Mouse (Mus musculus) lung, embryonic 14.5 days (tissue): Measurements from ENCODE around the gene Sap30. TPM values are rescaled to one million over a fixed set of nuclear protein-coding genes. Genes with fewer than 3 reads are reported as not detected.
A peak's percentile ranks its signal among the peaks of the same experiment; 100 is the strongest.

Source experiments
- ATAC-seq: fragments of 200-750 bp; cut with Nextera tagmentation; 2 replicates; pipeline ENCODE4 v1.8.0; 2017; ENCODE audit warnings: mild to moderate bottlenecking, moderate TSS enrichment, moderate library complexity; ENCODE audit not compliant: insufficient read depth
- DNase-seq: peaks from one replicate; pipeline ENCODE4 v3.0.0-alpha.2; 2015
- H3K27ac ChIP-seq: fragments of 300-500 bp; sonication (generic); 2 replicates; pipeline ENCODE4 v1.5.1; 2014; ENCODE audit warnings: low read depth, mild to moderate bottlenecking, moderate library complexity
- H3K27me3 ChIP-seq: fragments of 300-500 bp; sonication (generic); 2 replicates; pipeline ENCODE4 v1.6.1; 2014; ENCODE audit warnings: low read length, control low read depth; ENCODE audit not compliant: insufficient read depth
- H3K36me3 ChIP-seq: fragments of 300-500 bp; sonication (generic); 2 replicates; pipeline ENCODE4 v1.6.1; 2014; ENCODE audit warnings: control low read depth; ENCODE audit not compliant: insufficient read depth
- H3K4me1 ChIP-seq: fragments of 300-500 bp; sonication (generic); 2 replicates; pipeline ENCODE4 v1.6.1; 2014; ENCODE audit warnings: antibody characterized with exemption, control low read depth; ENCODE audit not compliant: insufficient read depth
- H3K4me2 ChIP-seq: fragments of 300-500 bp; sonication (generic); 2 replicates; pipeline ENCODE4 v1.6.1; 2014; ENCODE audit warnings: mild to moderate bottlenecking
- H3K4me3 ChIP-seq: fragments of 300-500 bp; sonication (generic); 2 replicates; pipeline ENCODE4 v1.5.1; 2014; ENCODE audit warnings: low read depth, low read length
- H3K9ac ChIP-seq: fragments of 300-500 bp; sonication (generic); 2 replicates; pipeline ENCODE4 v1.6.1; 2014
- H3K9me3 ChIP-seq: fragments of 300-500 bp; sonication (generic); 2 replicates; pipeline ENCODE4 v1.6.1; 2016; ENCODE audit warnings: low read depth, low read length, control low read depth
- CTCF ChIP-seq: IDR thresholded peaks from 2 replicates; pipeline ENCODE4 v1.5.1; 2016; ENCODE audit warnings: antibody characterized with exemption, low read depth
- WGBS: fragments of 180-500 bp; shearing (Covaris S2); extraction: QIAGEN DNeasy Blood & Tissue Kit; methylation state at CpG from one replicate; pipeline ENCODE4 v1.1.7; 2014; 5-methylcytosine and 5-hydroxymethylcytosine counted together
- polyA plus RNA-seq: library from polyadenylated mRNA; unstranded; fragments of >200 nt; fragmentation: Nextera tagmentation; extraction: Ambion mirVana; gene quantifications from 2 replicates; pipeline ENCODE4 v1.2.1, GENCODE M21; 2014

Sap30 gene
- polyA plus RNA-seq, 1 experiment from 2014 or later: 47.4 TPM

DNA sequence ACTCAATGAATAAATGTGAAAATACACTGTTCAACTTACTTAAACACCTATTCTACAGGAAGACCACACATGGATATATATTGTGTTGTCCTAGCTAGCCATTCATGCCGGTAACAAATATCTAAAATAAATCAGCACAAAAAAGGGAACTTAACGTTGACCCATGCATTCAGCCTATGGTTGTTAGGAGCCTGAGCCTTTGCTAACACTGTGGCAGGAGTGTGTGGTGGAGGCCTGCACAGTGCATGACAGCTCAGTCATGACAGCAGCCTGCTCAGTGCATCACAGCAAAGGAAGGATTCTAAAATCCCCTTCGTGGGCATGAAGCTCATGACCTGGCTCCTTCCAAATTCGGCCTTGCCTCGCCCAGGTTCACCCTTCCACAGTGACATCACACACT, 46.1 kb downstream of the Sap30 start:
- no peak overlapping the region for H3K9ac ChIP-seq
- no peak overlapping the region for H3K27ac ChIP-seq
- no peak for TF ChIP-seq CTCF
- H3K4me3 ChIP-seq: no peak overlapping the region
- H3K9me3 ChIP-seq: no peaks in the 10 kb centered on the region
- ATAC-seq (no peak), DNase-seq (no peak)
- no peaks in the 10 kb centered on the region for H3K27me3 ChIP-seq
- no peak overlapping the region for H3K4me2 ChIP-seq
- 0 out of 2 replicates have a peak, but pooled peaks cover 3% of the 10 kb centered on the region for H3K4me1 ChIP-seq
- 73% methylated on average over 5 of the region's 5 CpGs for WGBS
- H3K36me3 ChIP-seq: no peaks in the 10 kb centered on the region

DNA sequence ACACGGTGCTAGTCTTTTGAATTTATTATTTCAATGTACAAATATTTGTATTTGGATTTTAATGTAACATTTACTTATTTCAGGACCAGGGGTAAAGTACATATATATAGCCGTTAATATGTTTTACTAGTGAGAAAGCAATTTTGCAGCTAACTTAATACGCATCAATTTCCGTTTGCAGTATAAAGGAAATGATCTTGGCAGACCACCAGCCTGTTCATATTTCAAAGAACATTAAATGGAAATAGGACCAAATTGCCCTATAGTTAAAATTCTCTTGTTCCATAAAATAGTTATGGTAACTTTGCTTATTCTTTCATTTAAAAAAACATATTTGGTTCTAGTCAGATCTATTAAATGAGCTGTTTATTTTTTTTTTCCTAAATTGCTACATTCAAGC, 46.5 kb downstream of the Sap30 start:
- no peak overlapping the region for H3K4me2 ChIP-seq
- no peaks in the 10 kb centered on the region for H3K36me3 ChIP-seq
- H3K27ac ChIP-seq: no peak overlapping the region
- no peaks in the 10 kb centered on the region for H3K9me3 ChIP-seq
- no peak overlapping the region for H3K9ac ChIP-seq
- DNase-seq (peak; percentile 60), ATAC-seq (no peak)
- 0 out of 2 replicates have a peak, but pooled peaks cover 3% of the 10 kb centered on the region for H3K4me1 ChIP-seq
- no peak overlapping the region for H3K4me3 ChIP-seq
- no peaks in the 10 kb centered on the region for H3K27me3 ChIP-seq
- 45% methylated on average over 4 of the region's 4 CpGs for WGBS
- TF ChIP-seq CTCF: no peak

DNA sequence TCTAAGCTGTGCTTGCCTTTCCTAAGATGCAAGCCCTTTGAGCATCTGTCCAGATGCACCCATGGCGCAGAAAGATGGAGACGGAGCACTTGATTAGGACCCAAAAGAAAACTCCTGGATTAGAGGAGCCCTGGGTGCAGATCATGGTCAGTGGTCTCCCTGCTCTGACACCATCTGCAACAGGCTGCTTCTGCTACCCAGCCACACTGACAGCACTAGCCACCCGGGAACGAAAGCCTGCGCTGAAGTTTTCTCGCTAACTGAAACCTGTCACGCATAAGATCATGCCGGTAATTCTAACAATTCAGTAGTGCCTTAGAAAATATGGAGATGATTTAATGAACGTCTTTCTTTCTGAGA, 51.2 kb downstream of the Sap30 start:
- Histone ChIP-seq H3K27me3 (no peaks in the 10 kb centered on the region), H3K36me3 (no peaks in the 10 kb centered on the region), H3K9ac (no peak overlapping the region), H3K27ac (no peak overlapping the region), H3K4me2 (no peak overlapping the region), H3K4me3 (no peak overlapping the region), H3K4me1 (0 out of 2 replicates have a peak, but pooled peaks cover 3% of the 10 kb centered on the region), H3K9me3 (no peaks in the 10 kb centered on the region)
- 74% methylated on average over 9 of the region's 9 CpGs for WGBS
- TF ChIP-seq CTCF: no peak
- DNase-seq (no peak), ATAC-seq (no peak)

DNA sequence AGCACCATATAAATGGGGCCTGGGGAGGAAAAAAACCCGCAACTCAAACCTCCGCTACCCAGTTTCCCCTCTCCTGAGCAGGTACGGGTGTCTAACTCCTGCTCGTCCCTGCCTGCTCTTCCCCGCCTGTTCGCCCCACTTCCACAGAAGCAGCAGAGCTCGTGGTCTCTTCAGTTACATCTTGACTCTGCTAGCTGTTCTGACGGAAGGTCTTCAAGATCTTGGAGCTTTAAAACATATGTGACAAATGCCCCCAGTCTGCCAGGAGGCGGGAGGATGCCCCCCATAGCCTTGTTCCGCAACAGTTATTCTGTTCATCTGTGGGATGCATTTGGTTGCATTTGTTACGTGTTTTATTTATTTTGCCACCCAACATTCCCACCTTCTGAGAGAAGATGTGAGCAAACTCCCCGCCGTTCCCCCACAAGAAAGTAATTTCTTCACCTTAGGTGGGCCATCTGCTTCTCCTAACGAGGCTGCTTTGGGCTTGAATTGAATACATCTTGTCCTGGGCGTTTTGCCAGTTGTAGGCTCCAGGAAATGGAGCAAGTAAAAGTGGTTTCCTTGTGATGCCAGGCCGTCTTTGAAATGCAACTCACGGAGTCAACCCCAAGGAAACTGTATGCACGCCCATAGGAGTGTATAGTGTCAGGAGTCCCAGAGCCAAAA, 51.8 kb downstream of the Sap30 start:
- Histone ChIP-seq H3K36me3 (no peaks in the 10 kb centered on the region), H3K4me1 (0 out of 2 replicates have a peak, but pooled peaks cover 3% of the 10 kb centered on the region), H3K4me3 (no peak overlapping the region), H3K9me3 (no peaks in the 10 kb centered on the region), H3K9ac (no peak overlapping the region), H3K4me2 (no peak overlapping the region), H3K27me3 (no peaks in the 10 kb centered on the region), H3K27ac (no peak overlapping the region)
- no peak for ATAC-seq
- peak; percentile 71 for DNase-seq
- TF ChIP-seq CTCF: no peak
- WGBS: 45% methylated on average over 18 of the region's 18 CpGs

DNA sequence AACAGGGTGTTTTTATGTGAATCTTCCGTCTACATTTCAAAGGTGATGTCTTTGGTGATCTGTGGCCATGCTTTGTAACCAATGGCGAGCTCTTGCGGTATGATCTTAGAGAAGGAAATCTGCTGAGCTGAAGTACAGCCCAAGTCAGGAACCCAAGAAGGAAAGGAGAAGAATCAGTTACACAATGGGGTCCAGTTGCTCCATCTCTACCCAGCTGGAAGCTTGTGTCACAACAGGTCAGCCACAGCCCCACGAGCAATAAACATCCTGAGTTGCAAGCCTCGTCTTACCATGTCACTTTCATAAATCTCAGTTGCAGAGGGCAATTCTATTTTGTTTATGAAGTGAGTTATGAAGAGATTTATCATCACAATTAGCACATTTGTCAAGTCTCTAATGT, 54.9 kb downstream of the Sap30 start:
- H3K9me3 ChIP-seq: no peaks in the 10 kb centered on the region
- 0 out of 2 replicates have a peak, but pooled peaks cover 3% of the 10 kb centered on the region for H3K4me1 ChIP-seq
- DNase-seq (no peak), ATAC-seq (no peak)
- 59% methylated on average over 5 of the region's 5 CpGs for WGBS
- H3K4me3 ChIP-seq: no peak overlapping the region
- no peak overlapping the region for H3K9ac ChIP-seq
- H3K27ac ChIP-seq: no peak overlapping the region
- H3K4me2 ChIP-seq: no peak overlapping the region
- no peak for TF ChIP-seq CTCF
- peaks cover 11% of the 10 kb centered on the region; the same call in 1 of the 2 replicates for H3K27me3 ChIP-seq
- H3K36me3 ChIP-seq: no peaks in the 10 kb centered on the region

Other genes with a start within 250 kb of the Sap30 start
- 0.16 and 0.24 TPM in 2 replicates for gene Hand2, start 166.9 kb downstream of the Sap30 start, polyA plus RNA-seq
- gene Scrg1, start 31.9 kb downstream of the Sap30 start, polyA plus RNA-seq: 0.46 and 0.95 TPM in 2 replicates
- gene Hmgb2, start 24.0 kb upstream of the Sap30 start, polyA plus RNA-seq: 500 and 503 TPM in 2 replicates
- gene Galnt7, start 165.2 kb upstream of the Sap30 start, polyA plus RNA-seq: 14.4 and 15.1 TPM in 2 replicates